Mouse (Mus musculus) heart, embryonic 10.5 days (tissue): ENCODE results near the gene Ddx41. TPM values are rescaled to one million over a fixed set of nuclear protein-coding genes. Genes with fewer than 3 reads are reported as not detected.

Experiments used
- DNase-seq: peaks from one replicate; pipeline ENCODE4 v3.0.0-alpha.2; 2017; ENCODE audit warnings: low spot score
- H3K27ac ChIP-seq: fragments of 300-500 bp; sonication (generic); 2 replicates; pipeline ENCODE4 v1.5.1; 2016; ENCODE audit warnings: mild to moderate bottlenecking
- H3K27me3 ChIP-seq: fragments of 300-500 bp; sonication (generic); 2 replicates; pipeline ENCODE4 v1.6.1; 2016; ENCODE audit warnings: mild to moderate bottlenecking; ENCODE audit not compliant: poor library complexity, insufficient read depth, severe bottlenecking
- H3K36me3 ChIP-seq: fragments of 300-500 bp; sonication (generic); 2 replicates; pipeline ENCODE4 v1.6.1; 2016; ENCODE audit warnings: mild to moderate bottlenecking, moderate library complexity
- H3K4me1 ChIP-seq: fragments of 300-500 bp; sonication (generic); 2 replicates; pipeline ENCODE4 v1.6.1; 2016; ENCODE audit warnings: mild to moderate bottlenecking
- H3K4me3 ChIP-seq: fragments of 300-500 bp; sonication (generic); 2 replicates; pipeline ENCODE4 v1.5.1; 2016; ENCODE audit warnings: mild to moderate bottlenecking, moderate library complexity
- H3K9me3 ChIP-seq: fragments of 300-500 bp; sonication (generic); 2 replicates; pipeline ENCODE4 v1.6.1; 2016; ENCODE audit warnings: mild to moderate bottlenecking, moderate library complexity
- WGBS: fragments of 180-500 bp; shearing (Covaris S2); methylation state at CpG from one replicate; pipeline ENCODE4 v1.1.7; 2016; 5-methylcytosine and 5-hydroxymethylcytosine counted together
- polyA plus RNA-seq: library from polyadenylated mRNA; unstranded; fragments of >200 nt; fragmentation: Nextera tagmentation; extraction: Ambion mirVana; gene quantifications from 2 replicates; pipeline ENCODE4 v1.2.1, GENCODE M21; 2016

The Ddx41 gene
- polyA plus RNA-seq, 1 experiment from 2014 or later, result 64.1 TPM

DNA sequence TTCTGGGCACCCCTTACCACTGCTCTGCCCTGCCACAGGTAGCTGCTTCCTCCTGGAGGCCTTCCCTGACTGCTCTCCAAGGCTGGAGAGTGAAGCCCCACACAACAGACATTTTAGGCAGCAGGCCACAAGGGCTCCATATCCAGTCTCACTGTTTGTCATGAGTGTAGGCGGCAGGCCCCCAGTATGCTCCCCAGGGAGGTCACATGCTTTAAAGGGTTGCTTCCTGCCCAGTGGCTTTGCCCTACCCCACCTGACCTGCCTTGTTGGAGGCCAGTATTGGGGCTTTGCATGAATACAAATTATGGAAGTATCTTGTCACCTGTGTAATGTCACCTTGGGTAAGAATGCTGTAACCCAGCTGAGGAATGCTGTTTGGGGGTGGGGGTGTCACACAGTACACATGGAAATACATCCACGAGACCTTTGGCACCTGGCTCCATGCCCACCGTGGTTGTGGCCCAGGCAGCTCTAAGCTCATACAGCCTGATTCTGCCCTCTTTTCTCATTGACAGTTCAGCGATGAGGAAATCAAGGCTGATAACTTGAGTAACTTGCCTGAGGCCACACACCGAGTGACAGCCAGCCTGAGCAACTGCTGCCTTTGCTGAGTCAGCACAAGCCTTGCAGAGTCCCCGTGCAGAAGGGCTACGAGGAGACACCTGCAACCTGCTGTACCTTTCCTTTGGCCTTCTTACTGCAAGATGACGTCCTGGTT is 7.1 kb downstream of the Ddx41 start, which contains the start of gene Dok3:
Dok3 (minus strand) TSS at position 99 of the 718 bp plus-strand sequence.
- Histone ChIP-seq H3K4me1 (no peaks in the 10 kb centered on the region; the same call in 1 of the 2 replicates), H3K36me3 (peaks cover 56% of the 10 kb centered on the region), H3K4me3 (no peak within 1 kb of the TSS), H3K27me3 (no peaks in the 10 kb centered on the region), H3K9me3 (no peaks in the 10 kb centered on the region), H3K27ac (no peak within 1 kb of the TSS)
- no peak for DNase-seq
- 83% methylated on average over 8 of the region's 8 CpGs for WGBS

DNA sequence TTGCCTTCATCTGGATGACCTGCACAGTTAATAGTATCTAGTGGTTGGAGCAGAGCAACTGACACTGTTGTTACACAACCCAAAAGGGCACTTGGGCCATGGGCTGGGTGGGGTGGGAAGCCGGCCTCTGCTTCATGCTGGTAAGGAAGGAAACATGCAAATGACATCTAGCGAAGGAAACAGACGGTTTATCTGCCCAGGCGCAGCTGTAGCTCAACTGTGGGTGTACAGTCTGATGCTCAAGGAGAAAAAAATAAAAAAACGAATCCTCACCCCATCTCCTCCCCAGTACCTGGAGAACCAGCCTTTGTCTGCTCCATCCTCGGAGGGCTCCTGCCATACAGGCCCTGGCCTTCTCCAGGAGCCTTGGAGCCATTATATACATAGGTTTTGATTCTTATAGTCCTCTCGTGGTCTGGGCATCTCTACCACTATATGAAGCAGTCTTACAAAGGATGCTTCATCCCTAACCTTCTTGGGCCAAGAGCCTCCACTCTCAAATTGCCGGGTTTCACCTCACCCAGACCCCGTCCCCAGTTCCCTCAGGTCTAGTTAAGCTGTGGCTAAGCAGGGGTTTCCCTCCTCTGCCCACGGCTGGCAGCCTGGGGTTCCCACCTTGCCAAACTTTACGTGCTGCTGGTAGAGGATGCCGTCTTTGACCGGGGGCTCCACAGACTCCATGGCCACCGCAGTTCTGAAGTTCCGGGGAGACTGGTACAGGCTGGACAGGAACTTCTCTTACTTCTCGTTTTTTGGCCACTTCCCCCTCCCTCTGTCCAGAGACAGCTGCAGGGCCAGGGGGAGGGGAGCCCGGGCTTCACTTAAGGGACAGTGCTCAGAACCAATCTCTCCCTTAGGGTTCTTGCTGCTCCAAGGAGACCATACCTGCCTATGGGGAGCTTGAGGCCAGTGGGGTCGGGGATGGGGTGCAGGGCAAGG is 8.4 kb downstream of the Ddx41 start:
- H3K27ac ChIP-seq, result no peak overlapping the region
- H3K4me3 ChIP-seq, result no peak overlapping the region
- no peak for DNase-seq
- WGBS, result 74% methylated on average over 18 of the region's 18 CpGs
- peaks cover 9% of the 10 kb centered on the region for H3K4me1 ChIP-seq
- H3K27me3 ChIP-seq, result no peaks in the 10 kb centered on the region
- peaks cover 46% of the 10 kb centered on the region for H3K36me3 ChIP-seq
- no peaks in the 10 kb centered on the region for H3K9me3 ChIP-seq

DNA sequence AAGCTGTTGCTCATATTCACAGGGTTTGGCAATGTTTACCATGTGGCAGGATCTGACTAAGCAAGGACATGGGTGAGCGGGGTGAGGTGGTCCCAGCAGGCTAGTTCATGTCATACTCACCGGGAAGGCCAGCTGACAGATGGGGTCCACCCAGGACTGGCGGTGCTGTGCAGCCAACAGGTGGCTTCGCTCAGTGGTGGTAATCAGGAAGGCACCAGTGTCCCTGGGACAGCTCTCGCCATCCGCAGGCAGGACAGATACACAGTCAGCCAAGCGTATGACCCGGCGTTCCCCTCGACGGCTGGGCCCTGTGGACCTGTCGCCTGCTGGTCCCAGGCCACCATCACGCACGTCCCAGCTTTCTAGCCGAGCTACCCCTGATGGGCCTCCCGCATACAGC is 9.2 kb downstream of the Ddx41 start:
- 84% methylated on average over 16 of the region's 16 CpGs for WGBS
- Histone ChIP-seq H3K27ac (no peak overlapping the region), H3K27me3 (no peaks in the 10 kb centered on the region)

DNA sequence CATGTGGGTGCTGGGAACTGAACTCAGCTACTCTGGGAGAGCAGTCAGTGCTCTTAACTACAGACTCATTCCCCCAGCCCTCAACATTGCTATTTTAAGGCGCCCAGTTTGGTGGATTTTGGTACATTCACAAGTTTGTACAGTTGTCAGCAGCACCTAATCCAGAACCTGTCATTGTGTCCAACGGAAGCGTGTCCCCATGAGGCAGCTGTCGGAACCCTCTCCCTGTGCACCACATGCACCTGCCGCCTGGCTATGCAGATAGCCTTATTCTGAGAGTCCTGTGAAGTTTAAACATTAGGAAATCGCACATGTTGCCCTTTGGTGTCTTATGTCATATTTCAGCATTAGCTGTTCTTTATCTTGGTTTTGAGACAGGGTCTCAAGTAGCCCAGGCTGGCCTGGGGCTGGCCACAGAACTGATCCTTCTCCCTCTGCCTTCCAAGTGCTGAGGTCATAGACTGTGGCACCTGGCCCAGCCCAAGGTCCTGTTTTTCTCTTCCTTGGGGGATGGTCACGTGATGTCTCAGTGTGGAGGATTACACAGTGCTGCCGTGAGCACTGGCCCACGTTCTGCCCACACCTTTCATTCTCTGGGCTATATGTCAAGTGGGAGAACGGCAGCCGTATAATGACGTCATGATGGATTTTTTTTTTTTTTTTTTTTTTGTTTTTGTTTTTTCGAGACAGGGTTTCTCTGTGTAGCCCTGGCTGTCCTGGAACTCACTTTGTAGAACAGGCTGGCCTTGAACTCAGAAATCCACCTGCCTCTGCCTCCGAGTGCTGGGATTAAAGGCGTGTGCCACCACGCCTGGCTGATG is 10.5 kb downstream of the Ddx41 start:
- H3K27me3 ChIP-seq, result no peaks in the 10 kb centered on the region
- no peak overlapping the region for H3K27ac ChIP-seq
- H3K4me3 ChIP-seq, result no peak overlapping the region
- H3K36me3 ChIP-seq, result peaks cover 24% of the 10 kb centered on the region
- H3K4me1 ChIP-seq, result peaks cover 14% of the 10 kb centered on the region
- 77% methylated on average over 16 of the region's 16 CpGs for WGBS
- DNase-seq, result no peak
- no peaks in the 10 kb centered on the region for H3K9me3 ChIP-seq

More for the DNA sequence above, 9.2 kb downstream of the Ddx41 start:
- Histone ChIP-seq H3K9me3 (no peaks in the 10 kb centered on the region), H3K4me3 (no peak overlapping the region), H3K36me3 (peaks cover 37% of the 10 kb centered on the region), H3K4me1 (peaks cover 14% of the 10 kb centered on the region)
- no peak for DNase-seq

DNA sequence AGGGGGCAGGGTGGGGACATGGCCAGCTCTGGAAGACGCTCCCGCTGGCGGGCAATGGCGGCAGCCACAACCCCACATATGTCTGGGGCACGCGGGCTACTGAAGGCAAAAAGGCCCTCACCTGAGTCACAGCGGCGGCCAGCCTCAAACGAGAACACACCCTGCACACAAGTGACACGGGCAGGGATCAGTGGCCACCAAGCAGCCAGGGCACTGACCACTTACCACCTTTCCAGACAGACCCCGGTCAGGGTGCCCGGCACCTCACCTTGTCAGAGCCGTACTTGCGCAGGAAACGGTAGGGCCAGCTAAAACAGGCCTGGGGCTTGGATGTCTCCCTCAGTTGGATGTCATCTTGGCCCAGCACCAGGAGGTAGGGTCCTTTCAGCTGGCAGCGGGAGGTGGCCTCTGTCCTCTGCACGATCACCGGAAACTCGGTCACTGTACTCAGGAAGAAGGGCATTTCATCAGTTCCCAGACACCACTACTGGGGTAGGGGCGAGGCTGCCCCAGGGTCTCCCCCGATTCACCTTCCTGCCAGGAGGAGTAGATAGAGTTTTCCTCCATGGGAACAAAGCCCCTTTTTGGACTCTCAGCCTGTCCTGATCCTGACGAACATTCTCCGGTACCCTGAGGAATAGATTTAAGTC is 12.4 kb downstream of the Ddx41 start:
- Histone ChIP-seq H3K27ac (peak overlapping the region; percentile 49), H3K27me3 (0 out of 2 replicates have a peak, but pooled peaks cover 5% of the 10 kb centered on the region), H3K4me3 (no peak overlapping the region), H3K36me3 (peaks cover 7% of the 10 kb centered on the region), H3K9me3 (no peaks in the 10 kb centered on the region), H3K4me1 (peaks cover 14% of the 10 kb centered on the region)
- no peak for DNase-seq
- 84% methylated on average over 23 of the region's 23 CpGs for WGBS

DNA sequence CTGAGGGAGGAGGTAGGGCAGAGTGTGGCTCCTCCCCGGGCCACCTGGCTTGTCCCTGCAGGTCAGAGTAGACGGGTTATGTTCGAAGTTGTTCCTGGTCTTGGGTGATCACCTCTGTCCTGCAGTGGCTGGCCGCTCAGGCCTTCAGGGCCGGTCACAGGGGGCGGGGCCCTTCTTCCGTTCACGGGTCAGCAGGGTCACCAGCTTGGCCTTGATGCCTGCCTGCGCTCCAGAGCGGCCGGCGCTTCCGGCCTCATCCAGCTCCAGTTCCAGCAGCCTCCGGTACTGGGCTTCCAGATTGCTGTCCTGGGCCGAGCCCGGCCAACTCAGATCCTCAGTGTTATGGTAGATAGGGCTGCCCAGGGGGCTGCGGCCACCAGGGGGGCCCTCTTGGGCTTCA is 13.2 kb downstream of the Ddx41 start:
- no peaks in the 10 kb centered on the region for H3K9me3 ChIP-seq
- H3K36me3 ChIP-seq, result 0 out of 2 replicates have a peak, but pooled peaks cover 2% of the 10 kb centered on the region
- 0 out of 2 replicates have a peak, but pooled peaks cover 5% of the 10 kb centered on the region for H3K27me3 ChIP-seq
- no peak for DNase-seq
- peaks cover 14% of the 10 kb centered on the region for H3K4me1 ChIP-seq
- H3K4me3 ChIP-seq, result no peak overlapping the region
- H3K27ac ChIP-seq, result peak overlapping the region; percentile 49; the same call in 1 of the 2 replicates
- WGBS, result 62% methylated on average over 17 of the region's 17 CpGs

DNA sequence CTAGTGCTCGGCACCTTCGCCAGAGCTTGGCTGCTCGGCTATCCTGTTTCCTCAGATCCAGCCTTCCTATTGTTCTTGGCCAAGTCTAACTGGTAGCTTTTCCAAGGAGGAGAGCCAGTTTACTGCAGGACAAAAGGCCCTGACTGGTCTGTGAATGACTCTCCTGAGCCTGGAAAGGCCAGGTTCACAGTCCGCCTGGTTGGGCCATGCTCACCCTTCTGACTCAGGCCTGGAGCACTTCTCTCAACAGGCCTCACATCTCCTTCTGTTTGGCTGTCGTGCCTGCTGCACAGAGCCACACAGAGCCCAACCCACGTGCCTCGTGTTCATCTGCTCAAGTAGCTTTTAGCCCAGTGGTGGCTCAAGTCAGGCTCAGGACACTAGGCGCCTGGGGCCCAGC is 13.7 kb downstream of the Ddx41 start:
- Histone ChIP-seq H3K27ac (peak overlapping the region; percentile 49; the same call in 1 of the 2 replicates), H3K9me3 (no peaks in the 10 kb centered on the region), H3K4me3 (no peak overlapping the region), H3K36me3 (0 out of 2 replicates have a peak, but pooled peaks cover 2% of the 10 kb centered on the region), H3K27me3 (0 out of 2 replicates have a peak, but pooled peaks cover 5% of the 10 kb centered on the region), H3K4me1 (peaks cover 14% of the 10 kb centered on the region)
- DNase-seq, result no peak
- whole genome bisulfite sequencing, result 58% methylated on average over 8 of the region's 8 CpGs

DNA sequence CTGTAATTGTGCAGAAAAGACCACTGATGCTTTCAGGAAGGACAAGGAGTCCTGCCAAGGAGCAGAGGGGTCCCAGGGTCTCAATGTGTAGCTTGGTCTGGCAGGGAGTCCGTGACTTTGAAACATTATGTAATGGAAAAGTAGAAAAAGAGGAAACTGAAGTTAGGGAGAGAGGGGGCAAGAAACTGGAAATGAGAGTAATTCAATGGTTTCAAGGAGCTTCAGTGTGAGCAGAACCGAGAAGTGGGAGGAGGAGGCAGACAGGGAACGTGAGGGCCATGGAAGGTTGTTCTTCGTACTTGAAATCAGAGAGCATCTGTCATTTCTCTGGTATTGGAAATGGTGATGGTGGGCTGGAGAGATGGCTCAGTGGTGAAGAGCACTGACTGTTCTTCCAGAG is 16.9 kb downstream of the Ddx41 start:
- Histone ChIP-seq H3K27ac (no peak overlapping the region), H3K9me3 (no peaks in the 10 kb centered on the region), H3K36me3 (0 out of 2 replicates have a peak, but pooled peaks cover 2% of the 10 kb centered on the region), H3K4me3 (no peak overlapping the region), H3K27me3 (peaks cover 14% of the 10 kb centered on the region), H3K4me1 (peaks cover 14% of the 10 kb centered on the region)
- no peak for DNase-seq
- 74% methylated on average over 4 of the region's 4 CpGs for WGBS

DNA sequence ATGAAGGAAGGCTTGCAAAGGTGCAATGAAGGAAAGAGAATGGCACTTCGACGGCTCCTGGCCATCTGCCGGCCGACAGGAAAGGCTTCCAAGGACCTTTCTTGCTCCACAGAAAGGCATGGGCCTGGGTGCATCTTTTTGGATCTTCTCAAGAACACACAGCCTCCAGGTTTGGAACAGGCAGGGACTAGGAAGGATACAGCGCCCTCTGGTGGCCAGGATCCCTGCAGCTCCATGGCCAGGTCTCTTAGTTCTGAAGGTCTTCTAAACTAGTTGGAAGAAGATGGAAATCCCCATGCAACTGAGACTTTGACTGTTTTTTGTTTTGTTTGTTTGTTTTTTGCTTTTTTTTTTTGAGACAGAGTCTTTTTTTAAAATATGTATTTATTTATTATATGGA is 19.5 kb downstream of the Ddx41 start:
- Histone ChIP-seq H3K36me3 (peaks cover 3% of the 10 kb centered on the region; the same call in 1 of the 2 replicates), H3K27ac (no peak overlapping the region), H3K9me3 (no peaks in the 10 kb centered on the region), H3K27me3 (peaks cover 16% of the 10 kb centered on the region), H3K4me3 (no peak overlapping the region), H3K4me1 (peaks cover 12% of the 10 kb centered on the region)
- 4% methylated on average over 5 of the region's 5 CpGs for WGBS
- DNase-seq, result peak; percentile 92

DNA sequence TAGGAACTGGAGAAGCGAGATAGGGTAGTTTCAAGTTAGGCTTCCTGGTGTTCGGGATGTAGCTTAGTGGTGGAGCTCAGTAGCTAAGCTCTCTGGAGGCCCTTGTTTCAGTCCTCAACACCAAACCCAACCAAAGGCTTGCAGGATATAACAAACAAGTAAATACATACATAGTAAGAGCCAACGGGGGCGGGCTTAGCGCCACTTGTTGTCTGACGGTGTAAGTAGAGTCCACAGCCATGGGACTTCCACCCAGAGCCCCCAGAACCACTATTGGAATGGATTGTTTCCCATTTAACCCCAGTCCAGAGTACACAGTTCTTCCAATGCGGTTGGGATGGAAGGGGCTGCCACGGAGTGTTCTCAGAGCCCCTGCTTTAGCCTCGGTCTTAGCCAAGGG is 22.6 kb downstream of the Ddx41 start:
- peak; percentile 74 for DNase-seq
- WGBS, result 22% methylated on average over 9 of the region's 9 CpGs
- H3K36me3 ChIP-seq, result peaks cover 32% of the 10 kb centered on the region
- peak overlapping the region; percentile 98 for H3K27ac ChIP-seq
- peaks cover 43% of the 10 kb centered on the region for H3K4me1 ChIP-seq
- peak overlapping the region; percentile 98 for H3K4me3 ChIP-seq
- no peaks in the 10 kb centered on the region for H3K9me3 ChIP-seq
- H3K27me3 ChIP-seq, result peaks cover 12% of the 10 kb centered on the region

DNA sequence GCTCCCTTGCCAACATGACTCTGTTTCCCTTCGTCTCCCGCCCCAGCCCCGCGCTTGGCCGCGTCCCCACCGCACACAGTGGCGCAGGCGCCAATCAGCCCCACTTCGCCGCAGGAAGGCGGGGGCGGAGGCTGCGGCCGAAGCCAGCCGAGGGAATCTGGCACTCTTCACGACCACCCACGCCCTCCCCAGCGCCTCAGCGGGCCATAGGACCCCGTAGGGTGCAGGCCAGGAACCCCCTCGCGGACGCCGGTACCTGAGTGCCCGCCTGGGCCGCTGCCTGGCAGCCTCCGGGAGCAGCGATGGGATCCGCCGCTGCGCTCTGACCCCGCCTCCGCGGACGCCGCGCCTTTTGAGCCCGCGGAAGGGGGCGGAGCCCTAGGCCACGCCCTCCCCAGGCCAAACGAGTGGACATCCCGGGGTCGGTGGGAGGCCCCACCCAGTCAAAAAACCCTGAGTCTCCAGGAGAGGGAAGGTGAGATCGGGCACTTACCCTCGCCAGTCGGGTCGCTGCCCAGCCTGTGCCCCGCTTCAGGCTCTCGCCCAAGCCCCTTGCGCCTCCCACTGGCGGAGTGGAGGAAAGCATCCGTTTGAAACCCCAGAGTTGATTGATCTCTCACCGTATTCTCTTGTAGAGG is 23.2 kb downstream of the Ddx41 start, which contains the start of gene Pdlim7:
Pdlim7 (minus strand) TSS at position 566 of the 638 bp plus-strand sequence.
- peak within 1 kb of the TSS; percentile 98 for H3K27ac ChIP-seq
- DNase-seq, result peak; percentile 94
- H3K27me3 ChIP-seq, result peaks cover 12% of the 10 kb centered on the region
- H3K4me1 ChIP-seq, result peaks cover 49% of the 10 kb centered on the region
- no peaks in the 10 kb centered on the region for H3K9me3 ChIP-seq
- WGBS, result under 1% methylated on average over 55 of the region's 55 CpGs
- peak within 1 kb of the TSS; percentile 98 for H3K4me3 ChIP-seq
- H3K36me3 ChIP-seq, result peaks cover 38% of the 10 kb centered on the region
